Mouse (Mus musculus): Measurements from ENCODE around the gene Iqgap2. TPM values are rescaled to one million over a fixed set of nuclear protein-coding genes. Genes with fewer than 3 reads are reported as not detected.

Iqgap2 gene
- polyA plus RNA-seq, 1 experiment, result 12.5 TPM

DNA sequence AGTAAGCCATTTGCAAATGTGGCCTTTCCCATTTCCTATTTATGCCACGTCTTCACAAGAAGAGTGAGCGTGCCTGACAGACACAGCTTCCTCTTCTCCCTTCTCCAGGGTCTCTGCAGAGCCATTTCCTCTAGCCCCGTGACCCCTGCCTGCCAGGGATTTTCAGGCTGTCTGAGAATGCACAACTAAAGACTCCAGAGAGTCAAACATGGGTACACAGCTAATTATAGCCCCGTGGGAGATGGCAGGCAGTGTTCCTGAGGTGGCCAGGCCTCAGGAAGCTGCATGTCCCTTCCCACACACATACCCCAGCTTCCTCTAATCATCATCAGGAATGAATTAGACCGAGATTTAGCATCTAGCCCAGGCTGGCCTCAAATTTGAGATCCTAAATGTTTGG lies 252.8 kb downstream of the Iqgap2 start:
- H3K36me3 ChIP-seq (ENCODE audit: control insufficient read depth, insufficient read depth, low read length), result no peaks in the 10 kb centered on the region
- H3K27me3 ChIP-seq (replicated peaks; ENCODE audit: control insufficient read depth, insufficient read depth, low read length), result no peaks in the 10 kb centered on the region
- WGBS, result 47% methylated on average over 5 of the region's 5 CpGs
- H3K4me3 ChIP-seq (ENCODE audit: insufficient read depth, low read depth, low read length), result no peak overlapping the region
- no peak for TF ChIP-seq POLR2A (IDR thresholded peaks at IDR 0.05; ENCODE audit: low read depth, low read length)
- no peak for TF ChIP-seq CTCF (conservative IDR thresholded peaks at IDR 0.05; ENCODE audit: insufficient read depth, insufficient read length, low read depth, low read length)
- H3K27ac ChIP-seq (ENCODE audit: insufficient read depth, low read depth, low read length), result peak overlapping the region; percentile 86
- peak; percentile 65 for DNase-seq
- H3K4me1 ChIP-seq (ENCODE audit: control insufficient read depth, insufficient read depth, low read length), result no peaks in the 10 kb centered on the region

GRCm38 (mm10) chr13:95637737-95638136 lies 254.0 kb downstream of the Iqgap2 start:
- WGBS, result 93% methylated on average over 10 of the region's 10 CpGs
- H3K27me3 ChIP-seq (replicated peaks; ENCODE audit: control insufficient read depth, insufficient read depth, low read length), result no peaks in the 10 kb centered on the region
- no peak for TF ChIP-seq CTCF (conservative IDR thresholded peaks at IDR 0.05; ENCODE audit: insufficient read depth, insufficient read length, low read depth, low read length)
- no peak for TF ChIP-seq POLR2A (IDR thresholded peaks at IDR 0.05; ENCODE audit: low read depth, low read length)
- no peak overlapping the region for H3K4me3 ChIP-seq (ENCODE audit: insufficient read depth, low read depth, low read length)
- H3K4me1 ChIP-seq (ENCODE audit: control insufficient read depth, insufficient read depth, low read length), result no peaks in the 10 kb centered on the region
- H3K36me3 ChIP-seq (ENCODE audit: control insufficient read depth, insufficient read depth, low read length), result no peaks in the 10 kb centered on the region
- H3K27ac ChIP-seq (ENCODE audit: insufficient read depth, low read depth, low read length), result no peak overlapping the region
- no peak for DNase-seq

DNA sequence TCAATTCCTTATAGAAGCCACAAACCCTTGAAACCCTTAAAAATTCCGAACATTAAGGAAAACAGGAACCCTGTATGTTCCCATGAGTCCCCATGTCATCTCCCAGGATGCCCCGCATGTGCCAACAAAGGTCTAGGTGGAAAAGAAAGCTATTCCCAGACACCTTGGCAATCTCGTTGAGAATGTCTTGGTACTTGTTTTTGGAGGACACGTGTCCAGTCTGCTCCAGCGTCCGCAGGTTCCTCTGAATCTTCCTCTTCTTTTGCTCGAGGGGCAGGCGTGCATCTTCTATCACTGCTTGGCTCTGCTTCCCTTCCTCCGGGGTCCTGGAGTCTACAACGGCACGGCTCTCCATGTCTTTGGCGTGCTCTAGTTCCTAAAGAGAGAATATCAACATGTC lies 256.4 kb downstream of the Iqgap2 start:
- H3K4me1 ChIP-seq (ENCODE audit: control insufficient read depth, insufficient read depth, low read length), result no peaks in the 10 kb centered on the region
- no peak for DNase-seq
- H3K4me3 ChIP-seq (ENCODE audit: insufficient read depth, low read depth, low read length), result no peak overlapping the region
- TF ChIP-seq POLR2A (IDR thresholded peaks at IDR 0.05; ENCODE audit: low read depth, low read length) (no peak), CTCF (conservative IDR thresholded peaks at IDR 0.05; ENCODE audit: insufficient read depth, insufficient read length, low read depth, low read length) (no peak)
- H3K27ac ChIP-seq (ENCODE audit: insufficient read depth, low read depth, low read length), result no peak overlapping the region
- WGBS, result 93% methylated on average over 12 of the region's 12 CpGs
- no peaks in the 10 kb centered on the region for H3K27me3 ChIP-seq (replicated peaks; ENCODE audit: control insufficient read depth, insufficient read depth, low read length)
- no peaks in the 10 kb centered on the region for H3K36me3 ChIP-seq (ENCODE audit: control insufficient read depth, insufficient read depth, low read length)

DNA sequence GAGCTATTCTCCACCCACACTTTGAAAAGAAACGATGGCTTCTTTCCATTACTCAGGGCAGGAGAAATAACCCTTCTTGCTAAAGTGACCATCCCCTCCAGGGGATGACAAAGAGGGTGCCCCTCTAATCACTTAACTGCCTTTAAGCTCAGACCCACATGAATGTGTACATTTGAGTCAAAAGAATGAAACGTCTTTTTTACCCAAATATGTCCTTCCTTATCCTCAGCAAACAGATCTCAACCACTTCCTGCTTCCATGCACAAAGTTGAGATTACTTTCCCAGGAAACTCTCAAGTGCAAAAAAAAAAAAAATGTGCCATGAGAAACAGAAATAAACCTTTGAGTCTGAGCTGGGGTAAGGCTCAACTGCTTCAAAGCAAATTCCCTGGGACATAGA lies 257.3 kb downstream of the Iqgap2 start:
- no peak overlapping the region for H3K4me3 ChIP-seq (ENCODE audit: insufficient read depth, low read depth, low read length)
- H3K27me3 ChIP-seq (replicated peaks; ENCODE audit: control insufficient read depth, insufficient read depth, low read length), result no peaks in the 10 kb centered on the region
- WGBS, result 38% methylated on average over 2 of the region's 2 CpGs
- no peak for TF ChIP-seq CTCF (conservative IDR thresholded peaks at IDR 0.05; ENCODE audit: insufficient read depth, insufficient read length, low read depth, low read length)
- TF ChIP-seq POLR2A (IDR thresholded peaks at IDR 0.05; ENCODE audit: low read depth, low read length), result no peak
- no peaks in the 10 kb centered on the region for H3K36me3 ChIP-seq (ENCODE audit: control insufficient read depth, insufficient read depth, low read length)
- no peak for DNase-seq
- peak overlapping the region; percentile 66 for H3K27ac ChIP-seq (ENCODE audit: insufficient read depth, low read depth, low read length)
- no peaks in the 10 kb centered on the region for H3K4me1 ChIP-seq (ENCODE audit: control insufficient read depth, insufficient read depth, low read length)

DNA sequence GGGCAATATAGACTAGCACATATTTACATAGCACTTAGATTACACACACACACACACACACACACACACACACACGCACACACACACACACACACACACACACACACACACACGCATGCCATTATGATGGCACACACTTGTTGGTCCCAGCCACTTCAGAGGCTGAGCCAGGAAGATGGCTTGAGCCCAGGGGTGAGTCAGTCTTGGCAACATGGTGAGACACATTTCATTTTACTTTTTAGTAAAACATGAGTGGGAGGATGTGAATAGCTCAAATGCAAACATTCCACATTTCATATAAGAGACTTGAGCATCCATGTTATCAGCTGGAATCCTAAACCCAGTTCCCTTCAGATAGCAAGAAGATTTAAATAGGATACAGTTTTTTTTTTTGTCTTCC lies 258.3 kb downstream of the Iqgap2 start:
- Histone ChIP-seq H3K27me3 (replicated peaks; ENCODE audit: control insufficient read depth, insufficient read depth, low read length) (no peaks in the 10 kb centered on the region), H3K4me3 (ENCODE audit: insufficient read depth, low read depth, low read length) (no peak overlapping the region), H3K27ac (ENCODE audit: insufficient read depth, low read depth, low read length) (no peak overlapping the region), H3K4me1 (ENCODE audit: control insufficient read depth, insufficient read depth, low read length) (no peaks in the 10 kb centered on the region), H3K36me3 (ENCODE audit: control insufficient read depth, insufficient read depth, low read length) (no peaks in the 10 kb centered on the region)
- no peak for DNase-seq
- 68% methylated on average over 2 of the region's 2 CpGs for WGBS
- TF ChIP-seq CTCF (conservative IDR thresholded peaks at IDR 0.05; ENCODE audit: insufficient read depth, insufficient read length, low read depth, low read length) (no peak), POLR2A (IDR thresholded peaks at IDR 0.05; ENCODE audit: low read depth, low read length) (no peak)

DNA sequence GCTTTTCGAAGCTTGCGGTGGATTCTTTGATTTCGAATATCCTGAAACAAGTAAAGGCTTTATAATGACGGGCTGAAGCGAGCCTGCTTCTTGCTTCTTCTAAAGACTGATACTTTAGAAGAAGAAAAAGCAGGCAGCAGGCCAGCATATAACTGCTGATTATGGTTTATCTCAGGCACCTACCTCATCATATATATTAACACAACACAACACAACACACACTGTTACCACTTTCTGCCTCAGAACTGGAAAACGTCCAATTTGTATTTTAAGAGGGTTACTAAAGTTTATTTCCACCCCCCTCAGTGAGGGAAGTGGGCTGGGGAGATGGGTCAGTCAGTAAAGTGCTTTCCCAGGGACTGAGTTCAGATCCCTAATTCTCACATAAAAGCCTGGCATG lies 259.6 kb downstream of the Iqgap2 start:
- WGBS, result 90% methylated on average over 6 of the region's 6 CpGs
- TF ChIP-seq CTCF (conservative IDR thresholded peaks at IDR 0.05; ENCODE audit: insufficient read depth, insufficient read length, low read depth, low read length) (no peak), POLR2A (IDR thresholded peaks at IDR 0.05; ENCODE audit: low read depth, low read length) (no peak)
- H3K36me3 ChIP-seq (ENCODE audit: control insufficient read depth, insufficient read depth, low read length), result no peaks in the 10 kb centered on the region

GRCm38 (mm10) chr13:95630747-95631146 lies 261.0 kb downstream of the Iqgap2 start:
- H3K27me3 ChIP-seq (replicated peaks; ENCODE audit: control insufficient read depth, insufficient read depth, low read length), result no peaks in the 10 kb centered on the region
- DNase-seq, result no peak
- no peaks in the 10 kb centered on the region for H3K4me1 ChIP-seq (ENCODE audit: control insufficient read depth, insufficient read depth, low read length)
- no peak overlapping the region for H3K4me3 ChIP-seq (ENCODE audit: insufficient read depth, low read depth, low read length)
- no peak overlapping the region for H3K27ac ChIP-seq (ENCODE audit: insufficient read depth, low read depth, low read length)
- 47% methylated on average over 2 of the region's 2 CpGs for WGBS
- no peaks in the 10 kb centered on the region for H3K36me3 ChIP-seq (ENCODE audit: control insufficient read depth, insufficient read depth, low read length)
- TF ChIP-seq CTCF (conservative IDR thresholded peaks at IDR 0.05; ENCODE audit: insufficient read depth, insufficient read length, low read depth, low read length) (no peak), POLR2A (IDR thresholded peaks at IDR 0.05; ENCODE audit: low read depth, low read length) (no peak)

More for the DNA sequence above, 259.6 kb downstream of the Iqgap2 start:
- no peak overlapping the region for H3K27ac ChIP-seq (ENCODE audit: insufficient read depth, low read depth, low read length)
- no peaks in the 10 kb centered on the region for H3K27me3 ChIP-seq (replicated peaks; ENCODE audit: control insufficient read depth, insufficient read depth, low read length)
- DNase-seq, result no peak
- H3K4me3 ChIP-seq (ENCODE audit: insufficient read depth, low read depth, low read length), result no peak overlapping the region
- H3K4me1 ChIP-seq (ENCODE audit: control insufficient read depth, insufficient read depth, low read length), result no peaks in the 10 kb centered on the region

DNA sequence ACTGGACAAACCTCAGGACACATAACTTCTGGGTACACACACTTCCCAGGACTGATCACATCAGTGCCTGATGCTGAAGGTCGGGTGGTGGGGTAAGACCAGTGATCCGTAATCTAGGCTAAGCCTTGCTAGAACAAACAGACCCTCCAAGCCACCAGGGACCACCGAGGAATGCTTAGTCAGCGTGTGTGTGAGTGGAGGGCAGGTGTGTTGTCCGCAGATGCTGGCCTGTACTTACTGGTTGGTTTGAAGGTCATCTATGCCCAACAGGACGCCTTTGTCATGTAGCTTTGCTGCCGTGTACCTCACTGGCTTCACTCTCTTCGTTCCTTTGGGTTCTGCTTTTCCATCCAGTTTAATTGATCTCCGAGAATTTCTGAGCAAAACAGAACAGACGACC lies 262.0 kb downstream of the Iqgap2 start:
- no peak overlapping the region for H3K4me3 ChIP-seq (ENCODE audit: insufficient read depth, low read depth, low read length)
- H3K36me3 ChIP-seq (ENCODE audit: control insufficient read depth, insufficient read depth, low read length), result no peaks in the 10 kb centered on the region
- no peaks in the 10 kb centered on the region for H3K4me1 ChIP-seq (ENCODE audit: control insufficient read depth, insufficient read depth, low read length)
- no peak for TF ChIP-seq CTCF (conservative IDR thresholded peaks at IDR 0.05; ENCODE audit: insufficient read depth, insufficient read length, low read depth, low read length)
- TF ChIP-seq POLR2A (IDR thresholded peaks at IDR 0.05; ENCODE audit: low read depth, low read length), result no peak
- DNase-seq, result no peak
- WGBS, result 94% methylated on average over 10 of the region's 10 CpGs
- no peak overlapping the region for H3K27ac ChIP-seq (ENCODE audit: insufficient read depth, low read depth, low read length)
- H3K27me3 ChIP-seq (replicated peaks; ENCODE audit: control insufficient read depth, insufficient read depth, low read length), result no peaks in the 10 kb centered on the region
